Mouse (Mus musculus): ENCODE results near the gene Cox6b2.
"Not testable (repeated sequence)": the region's sequence is repeated elsewhere in the genome, so short reads cannot be mapped to it uniquely, and the experiment has no call there.

Gene Cox6b2

DNA sequence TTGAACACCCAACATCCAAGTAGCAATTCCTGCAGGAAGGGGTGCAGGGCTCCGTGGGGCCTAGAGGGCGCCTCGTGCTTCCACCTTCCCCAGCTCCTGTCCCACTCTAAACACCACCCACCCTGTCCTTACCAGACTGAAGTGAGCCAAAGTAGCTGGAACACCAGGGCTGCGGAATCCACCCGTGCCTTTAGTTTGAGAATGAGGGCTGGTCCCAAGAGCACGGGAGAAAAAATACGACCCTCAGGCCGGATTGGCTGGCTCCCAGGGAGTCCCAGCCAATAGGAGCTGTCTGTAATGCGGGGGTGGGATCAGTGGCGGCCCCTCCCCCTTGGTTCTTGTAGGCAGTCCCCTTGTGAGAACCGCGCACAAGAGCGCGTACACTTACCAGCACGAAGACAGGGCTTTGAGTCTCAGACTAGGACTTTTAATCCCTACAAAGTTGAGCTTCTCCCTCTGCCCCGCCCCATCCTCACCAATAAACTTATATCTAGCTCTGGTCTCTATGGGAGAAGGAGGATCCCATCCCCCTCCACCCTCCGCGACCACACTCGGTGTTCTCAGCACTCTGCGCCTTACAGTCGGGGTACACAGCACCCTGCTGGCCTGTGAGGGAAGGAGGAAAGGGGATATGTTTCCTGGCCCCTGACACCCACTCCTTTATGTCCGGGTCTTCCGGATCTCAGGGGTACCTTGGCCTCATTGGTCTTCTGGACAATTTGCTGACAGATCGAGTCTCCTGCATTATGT, at the start of gene Cox6b2:
TSS of gene Cox6b2 (minus strand) at position 274 of the 750 bp plus-strand sequence.
- DNase-seq (ENCODE audit: low read depth, low spot score), result peak; percentile 79

DNA sequence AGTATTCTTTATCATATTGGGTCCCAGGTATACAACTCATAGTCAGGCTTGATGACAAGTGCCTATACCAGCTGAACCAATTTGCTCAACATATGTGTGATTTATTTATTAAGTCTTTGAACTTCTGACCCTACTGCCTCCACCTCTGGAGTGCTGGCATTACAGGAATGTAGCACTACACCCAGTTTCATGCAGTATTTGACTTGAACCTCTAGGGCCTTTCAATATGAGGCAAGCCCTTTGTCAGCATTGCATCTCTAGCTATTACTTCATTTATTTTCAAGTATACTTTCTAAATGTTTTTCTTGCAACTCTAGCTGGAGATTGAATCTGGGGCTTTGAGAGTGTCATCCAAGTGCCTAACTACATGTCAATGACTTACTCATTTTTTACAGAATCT, 49.4 kb upstream of the Cox6b2 start:
- no peak for DNase-seq (ENCODE audit: low read depth, low spot score)

DNA sequence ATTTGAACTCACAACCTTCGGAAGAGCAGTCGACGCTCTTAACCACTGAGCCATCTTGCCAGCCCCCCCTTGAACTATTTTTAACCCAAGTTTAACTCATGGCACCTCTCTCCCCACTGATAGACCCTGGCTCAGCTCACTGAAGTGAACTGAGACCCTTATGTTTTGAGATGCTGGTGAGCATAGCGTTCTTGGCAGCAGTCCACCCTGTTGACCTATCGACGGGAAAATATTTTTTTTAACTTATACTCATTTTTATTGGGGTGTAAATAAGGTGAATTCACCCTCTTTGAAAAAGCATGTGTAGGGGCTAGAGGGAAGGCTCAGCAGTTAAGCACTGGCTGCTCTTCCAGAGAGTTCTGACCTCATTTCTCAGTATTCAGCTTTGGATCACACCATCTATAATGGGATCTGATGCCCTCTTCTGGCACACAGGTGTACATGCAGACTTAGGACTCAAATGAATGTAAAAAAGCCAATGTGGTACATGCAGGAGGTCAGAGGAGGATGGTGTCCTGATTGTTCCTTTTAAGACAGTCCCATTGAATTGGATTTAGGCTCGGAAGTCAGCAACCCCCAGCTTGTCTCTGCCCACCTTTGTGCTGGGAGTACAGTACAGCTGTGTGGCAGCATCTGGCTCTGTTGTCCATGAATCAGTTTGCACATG, 43.0 kb upstream of the Cox6b2 start:
- DNase-seq (ENCODE audit: low read depth, low spot score), result peak; percentile 68

DNA sequence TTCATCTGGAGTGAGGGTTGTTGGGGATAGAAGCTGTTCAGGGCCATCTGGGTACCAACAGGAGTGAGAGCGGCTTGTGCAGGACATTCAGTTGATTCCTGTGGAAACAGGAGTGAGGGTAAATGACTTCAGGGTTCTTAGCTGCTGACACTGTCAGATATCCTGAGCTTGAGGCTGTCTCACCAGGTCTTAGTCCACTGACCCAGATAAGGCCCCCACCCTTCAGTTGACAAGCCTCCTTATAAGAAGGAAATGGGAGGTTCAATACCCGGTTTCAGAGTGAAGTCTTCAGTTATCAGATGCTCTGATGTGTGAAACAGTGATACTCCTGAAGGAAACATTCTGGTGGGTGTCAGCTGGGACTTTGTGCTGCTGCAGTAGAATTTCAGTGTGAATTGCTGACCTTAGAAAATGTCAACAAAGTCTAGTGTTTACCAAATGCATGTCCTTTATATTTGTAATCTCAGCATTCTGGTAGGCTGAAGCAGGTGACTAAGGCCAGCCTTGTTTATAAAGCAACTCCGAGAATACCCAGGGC, 41.8 kb upstream of the Cox6b2 start:
- no peak for DNase-seq (ENCODE audit: low read depth, low spot score)

DNA sequence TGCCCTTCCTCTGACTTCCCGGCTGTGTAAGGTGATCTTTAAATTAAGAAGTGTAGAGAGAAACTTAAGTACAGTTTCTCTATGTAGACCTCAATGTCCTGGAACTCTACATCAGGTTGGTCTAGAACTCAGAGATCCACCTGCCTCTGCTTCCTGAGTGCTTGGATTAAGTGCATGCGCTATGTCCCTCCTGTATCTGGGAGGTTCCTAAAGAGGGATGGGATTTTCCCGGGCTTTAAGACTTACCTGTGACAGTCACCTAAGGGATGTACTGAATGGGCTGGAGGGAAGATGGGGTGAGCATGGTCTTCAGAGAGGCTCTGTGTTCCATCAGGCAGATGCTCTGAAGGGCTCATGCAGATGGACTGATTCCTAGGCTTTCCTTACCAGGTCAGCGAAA, 40.8 kb upstream of the Cox6b2 start:
- no peak for DNase-seq (ENCODE audit: low read depth, low spot score)

DNA sequence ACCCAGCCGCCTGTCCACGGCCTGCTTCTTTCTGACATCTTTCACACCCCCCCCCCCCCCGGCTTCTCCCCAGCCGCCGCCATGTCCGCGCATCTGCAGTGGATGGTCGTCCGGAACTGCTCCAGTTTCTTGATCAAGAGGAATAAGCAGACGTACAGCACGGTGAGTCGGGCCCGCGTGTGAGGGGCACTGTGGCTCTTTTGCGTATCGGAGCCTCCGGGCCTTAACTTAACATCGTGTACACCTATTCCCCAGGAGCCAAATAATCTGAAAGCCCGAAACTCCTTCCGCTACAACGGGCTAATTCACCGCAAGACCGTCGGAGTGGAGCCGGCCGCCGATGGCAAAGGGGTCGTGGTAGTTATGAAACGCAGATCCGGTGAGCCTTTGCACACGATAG, 40.4 kb upstream of the Cox6b2 start:
- not testable (repeated sequence) for DNase-seq (ENCODE audit: low read depth, low spot score)

DNA sequence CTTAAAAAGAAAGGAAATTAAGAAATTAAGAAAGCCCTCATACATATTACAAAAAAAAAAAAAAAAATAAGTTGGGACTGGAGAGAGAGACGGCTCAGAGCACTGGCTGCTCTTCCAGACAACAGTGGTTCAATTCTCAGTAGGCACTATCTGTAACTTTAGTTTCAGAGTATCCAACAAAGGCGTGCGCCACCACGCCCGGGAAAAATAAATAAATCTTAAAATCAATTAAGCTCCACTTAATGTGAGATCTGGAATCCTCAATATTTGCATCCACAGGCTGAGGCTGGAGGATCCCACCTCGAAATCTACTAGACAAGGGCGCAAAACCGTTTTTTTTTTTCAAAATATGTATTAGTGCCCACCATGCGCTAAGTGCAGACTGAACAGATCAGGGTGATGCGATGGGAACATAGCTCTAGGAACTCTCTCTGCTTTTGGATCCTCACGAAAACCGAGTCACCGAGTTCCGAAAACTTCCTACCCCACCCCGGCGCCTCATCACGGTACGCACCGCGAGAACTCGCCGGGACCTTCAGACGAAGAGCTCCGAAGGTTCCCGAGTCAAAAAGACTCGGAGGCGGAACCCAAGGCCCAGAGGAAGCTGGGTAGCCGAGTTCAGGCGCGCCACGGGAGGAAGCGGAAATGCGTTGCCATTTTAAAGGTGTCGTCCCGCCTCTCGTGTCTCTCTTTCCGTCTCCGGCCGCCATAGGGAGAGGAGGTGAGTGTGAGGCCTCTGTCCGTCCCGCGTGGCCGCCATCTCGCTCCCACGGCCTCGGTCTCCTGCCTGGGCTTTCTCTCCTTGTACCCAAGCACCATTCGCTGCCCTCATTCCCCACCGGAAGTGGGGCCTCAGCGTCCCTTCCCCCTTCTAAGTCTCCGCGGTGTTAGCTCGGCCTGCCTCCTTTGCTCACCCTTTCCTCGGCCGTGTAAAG, 39.7 kb upstream of the Cox6b2 start, which contains the start of gene Rpl28:
TSS of gene Rpl28 (plus strand) at position 597 of the 935 bp plus-strand sequence.
- DNase-seq (ENCODE audit: low read depth, low spot score), result peak; percentile 97

DNA sequence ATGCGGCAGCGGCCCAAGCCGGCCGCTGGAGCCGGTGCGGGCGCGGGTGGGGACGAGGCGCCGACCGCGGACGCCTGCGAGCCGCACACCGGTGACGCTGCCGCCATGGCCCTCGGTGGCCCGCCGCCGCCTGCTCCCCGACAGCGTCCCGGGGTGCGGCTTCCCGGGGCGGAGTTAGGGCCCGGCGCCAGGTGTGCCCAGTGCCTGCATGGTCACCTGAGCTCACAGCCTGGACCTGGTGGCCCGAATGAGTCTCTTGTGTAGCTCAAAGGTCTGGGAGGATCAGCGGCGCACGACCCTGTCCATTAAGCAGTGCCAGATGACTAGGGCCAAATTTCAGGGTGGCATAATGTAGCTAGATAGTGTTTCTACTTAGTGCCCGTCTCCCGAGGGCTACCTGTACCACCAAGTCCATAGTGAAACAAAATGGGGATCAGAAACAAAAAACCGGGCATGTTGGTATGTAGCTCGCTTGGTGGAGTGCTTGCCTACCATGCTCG, 36.6 kb upstream of the Cox6b2 start, which contains the start of gene Tmem238:
TSS of gene Tmem238 (minus strand) at position 221 of the 500 bp plus-strand sequence.
- peak; percentile 58 for DNase-seq (ENCODE audit: low read depth, low spot score)

DNA sequence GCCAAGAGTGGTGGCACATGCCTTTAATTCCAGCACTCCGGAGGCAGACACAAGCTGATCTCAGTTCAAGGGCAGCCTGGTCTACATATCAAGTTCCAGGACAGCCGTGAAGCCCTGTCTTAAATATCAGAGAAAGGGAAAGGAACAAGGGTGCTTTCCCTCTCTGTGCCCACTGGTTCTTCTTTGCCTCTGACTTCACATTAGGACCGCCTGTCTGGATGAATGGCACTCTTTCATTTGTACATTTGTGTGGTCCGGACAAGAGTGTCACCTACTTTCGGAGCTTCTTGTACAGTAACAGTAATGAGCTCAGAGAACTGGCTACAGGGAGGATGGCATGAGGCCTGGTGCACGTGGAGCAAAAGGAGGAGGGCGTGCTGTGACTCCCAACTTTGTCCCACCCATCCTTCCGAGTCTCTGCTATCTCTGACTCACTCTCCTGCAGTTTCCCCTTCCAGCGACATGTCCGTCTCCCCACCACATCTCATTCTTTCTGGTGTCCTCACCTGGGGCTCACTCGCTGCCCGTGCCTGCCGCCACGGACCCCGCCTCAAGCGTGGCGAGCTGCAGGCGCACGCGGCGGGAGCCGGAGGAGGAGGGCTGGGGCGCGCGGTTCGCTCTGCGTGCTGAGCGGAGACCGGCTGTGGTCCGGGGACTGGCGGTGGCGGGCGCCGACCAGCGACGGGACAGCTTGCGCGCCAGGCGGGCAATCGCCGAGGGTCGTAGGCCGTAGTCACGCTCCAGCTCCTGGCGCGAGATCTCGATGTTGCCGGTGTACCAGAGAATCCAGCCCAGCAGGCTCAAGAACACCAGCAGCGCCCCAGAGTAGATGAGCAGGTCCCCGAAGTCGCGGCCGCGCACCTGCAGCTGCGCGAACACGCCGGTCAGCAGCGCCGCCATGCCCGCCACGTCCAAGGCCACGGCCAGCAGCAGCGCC, 35.9 kb upstream of the Cox6b2 start:
- peak; percentile 63 for DNase-seq (ENCODE audit: low read depth, low spot score)

DNA sequence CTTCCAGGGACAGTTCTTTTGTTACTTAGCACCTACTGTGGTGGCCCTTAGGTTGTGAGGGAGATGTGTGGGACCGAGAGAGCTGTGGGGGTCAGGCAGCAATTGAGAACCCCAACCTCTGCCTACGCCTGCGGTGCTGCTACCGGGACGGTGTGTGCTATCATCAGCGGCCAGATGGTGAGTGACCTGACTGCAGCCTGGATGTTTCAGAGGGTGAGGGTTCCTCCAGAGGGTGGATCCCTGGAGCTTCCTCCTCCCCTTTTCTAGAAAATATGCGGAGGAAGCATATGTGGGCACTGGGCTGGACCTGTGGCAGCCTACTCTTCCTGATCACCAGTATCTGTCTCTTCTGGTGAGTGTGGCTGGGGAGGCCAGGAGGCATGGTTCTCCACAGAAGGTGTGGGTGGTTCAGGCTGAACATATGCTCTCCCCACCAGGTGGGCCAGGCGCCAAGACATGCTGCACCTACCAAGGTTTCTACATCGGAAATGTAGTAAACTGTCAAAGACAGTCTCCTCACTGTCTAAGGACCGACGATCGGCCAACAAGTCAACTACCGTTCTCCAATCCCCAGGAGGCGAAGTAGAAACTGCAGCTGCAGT, 30.9 kb upstream of the Cox6b2 start:
- DNase-seq (ENCODE audit: low read depth, low spot score), result no peak

DNA sequence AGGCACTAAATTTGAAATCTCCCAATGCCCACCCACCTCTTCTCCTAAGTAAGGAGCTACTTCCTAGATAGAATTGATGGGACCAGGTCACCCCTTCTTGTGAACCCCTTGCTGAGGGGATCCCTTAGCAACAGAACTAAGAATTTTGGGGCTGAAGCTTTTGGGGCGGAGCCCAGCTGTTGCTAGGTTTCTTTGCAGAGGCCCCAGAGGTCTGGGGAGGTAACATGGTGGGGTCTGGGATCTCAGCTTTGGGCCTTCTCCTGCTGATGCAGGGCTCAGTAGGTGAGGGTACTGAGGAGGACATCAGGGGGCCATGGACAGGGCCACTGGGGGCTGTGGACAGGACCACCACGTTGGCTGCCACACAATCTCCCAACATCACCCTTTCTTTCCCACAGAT, 29.9 kb upstream of the Cox6b2 start, which contains the start of the genes Il11 and Tmem190:
TSS of gene Il11 (minus strand) at position 101 of the 400 bp plus-strand sequence.
TSS of gene Tmem190 (plus strand) at position 179 of the 400 bp plus-strand sequence.
- DNase-seq (ENCODE audit: low read depth, low spot score), result no peak

DNA sequence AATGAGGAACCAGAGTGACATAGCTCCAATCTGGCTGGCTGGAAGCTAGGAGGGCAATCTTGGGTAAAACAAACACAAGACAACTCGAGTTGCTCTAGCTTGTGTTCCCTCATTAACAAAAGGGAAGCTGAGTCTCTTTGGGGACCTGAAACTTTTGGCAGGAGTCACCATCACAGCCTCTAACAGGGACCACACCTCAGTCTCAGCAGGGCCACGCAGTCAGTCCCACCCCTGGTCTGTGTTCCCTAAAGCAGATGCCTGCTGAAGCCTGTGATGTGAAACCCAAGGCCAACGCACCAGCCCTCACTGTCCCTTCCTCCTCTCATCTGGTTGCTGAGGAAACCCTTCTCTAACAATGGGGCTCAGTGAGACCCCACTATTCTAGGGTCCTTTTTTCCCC, 29.2 kb upstream of the Cox6b2 start:
- DNase-seq (ENCODE audit: low read depth, low spot score), result no peak

DNA sequence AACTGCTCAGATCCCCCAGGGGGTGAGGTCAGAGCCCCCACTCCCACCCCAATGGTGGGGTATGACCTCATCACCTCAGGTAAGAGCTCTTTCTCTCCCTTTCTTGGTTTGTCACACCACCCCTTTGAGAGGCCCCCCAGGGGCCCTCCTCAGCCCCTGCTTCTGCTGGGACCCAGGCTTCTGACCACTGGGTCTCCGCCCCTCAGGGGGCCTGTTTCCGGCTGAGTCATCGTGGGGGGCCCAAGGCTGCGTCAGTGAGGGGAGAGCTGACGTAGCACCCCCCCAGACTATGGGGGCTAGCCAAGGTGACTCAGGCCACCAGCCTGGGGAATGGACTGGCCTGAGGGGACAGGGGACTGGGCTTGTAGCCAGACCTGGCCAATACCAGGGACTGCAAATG, 27.0 kb upstream of the Cox6b2 start:
- DNase-seq (ENCODE audit: low read depth, low spot score), result no peak

DNA sequence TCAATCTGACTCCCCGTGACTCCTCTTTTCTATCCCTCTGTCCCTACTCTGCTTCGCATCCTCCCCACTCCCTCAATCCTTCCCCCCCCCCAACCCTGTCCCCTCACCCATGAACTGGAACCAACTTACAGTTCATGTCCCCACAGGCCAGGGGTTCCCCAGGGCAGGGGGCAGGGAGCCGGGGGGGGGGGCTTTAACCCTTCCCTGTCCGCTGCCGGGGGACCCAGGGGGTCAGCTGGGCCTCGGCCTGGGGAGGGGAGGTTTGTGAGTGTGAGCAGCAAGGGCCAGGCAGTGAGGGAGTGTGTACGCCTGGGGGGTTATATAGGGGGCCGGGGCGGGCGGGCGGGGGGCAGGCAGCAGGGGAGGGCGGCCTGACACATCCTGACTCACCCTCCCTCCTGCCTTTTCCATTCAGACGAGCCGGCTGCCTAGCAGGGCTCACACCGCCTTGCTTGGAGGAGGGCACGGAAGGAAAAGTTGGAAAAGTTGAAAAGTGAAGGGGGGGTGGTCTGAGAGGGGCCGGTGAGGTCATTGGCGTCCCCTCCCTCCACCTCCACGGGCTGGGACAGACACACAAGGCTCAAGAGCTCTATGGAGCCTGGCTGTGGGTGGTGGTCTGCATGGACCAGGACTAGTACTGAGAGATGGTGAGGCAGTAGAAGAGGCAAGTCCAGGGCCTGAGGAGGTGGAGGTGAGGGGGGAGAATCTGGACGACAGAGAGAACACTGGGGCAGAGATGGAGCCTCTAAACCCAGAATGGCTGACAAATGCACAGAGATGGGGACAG, 25.1 kb upstream of the Cox6b2 start:
- no peak for DNase-seq (ENCODE audit: low read depth, low spot score)

DNA sequence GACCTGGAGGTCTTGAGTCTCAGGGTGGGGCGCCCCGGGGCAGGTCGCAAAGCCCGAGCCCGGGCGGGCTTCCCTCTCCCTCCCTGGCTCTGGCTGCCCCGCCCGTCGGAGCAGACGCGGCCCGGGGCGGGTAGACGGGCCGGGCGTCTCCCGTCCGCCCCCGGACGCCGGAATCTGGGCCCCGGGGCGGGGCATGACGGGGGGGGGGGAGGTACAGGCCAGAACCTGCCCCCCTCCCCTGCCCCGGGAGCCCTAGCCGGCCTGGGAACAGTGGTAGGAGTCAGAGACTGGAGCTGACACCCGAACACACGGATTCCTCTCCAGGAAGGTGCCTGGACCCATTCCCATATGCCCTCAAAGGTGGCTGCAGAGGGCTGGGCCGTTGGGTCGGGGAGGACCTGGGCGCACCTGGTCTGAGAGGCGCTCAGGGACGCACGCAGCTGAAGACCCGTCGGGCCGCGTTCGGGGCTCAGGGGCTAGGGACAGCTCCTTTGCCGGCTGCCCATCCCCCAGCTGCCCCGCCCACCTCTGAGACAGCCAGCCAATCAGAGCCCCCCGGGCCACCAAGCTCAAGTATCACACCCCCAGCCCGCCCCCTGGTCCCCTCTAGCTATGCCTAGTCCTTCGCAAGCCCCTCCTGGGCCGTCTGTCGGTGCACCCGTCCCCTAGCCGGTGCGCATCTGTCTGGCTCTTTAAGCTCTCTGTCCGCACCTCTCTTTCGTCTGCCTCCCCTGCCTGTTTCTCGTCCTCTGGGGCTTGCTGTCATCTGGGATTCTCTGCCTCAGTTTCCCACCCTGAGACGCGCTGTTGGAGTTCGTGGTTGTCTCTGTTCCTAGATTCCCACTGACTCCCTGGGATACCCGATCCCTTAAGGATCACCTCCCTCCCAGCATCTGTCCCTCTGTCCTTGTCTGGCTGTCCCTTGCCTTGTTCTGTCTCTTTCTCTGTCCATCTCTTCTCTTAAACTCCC, 24.3 kb upstream of the Cox6b2 start:
- DNase-seq (ENCODE audit: low read depth, low spot score), result peak; percentile 69

DNA sequence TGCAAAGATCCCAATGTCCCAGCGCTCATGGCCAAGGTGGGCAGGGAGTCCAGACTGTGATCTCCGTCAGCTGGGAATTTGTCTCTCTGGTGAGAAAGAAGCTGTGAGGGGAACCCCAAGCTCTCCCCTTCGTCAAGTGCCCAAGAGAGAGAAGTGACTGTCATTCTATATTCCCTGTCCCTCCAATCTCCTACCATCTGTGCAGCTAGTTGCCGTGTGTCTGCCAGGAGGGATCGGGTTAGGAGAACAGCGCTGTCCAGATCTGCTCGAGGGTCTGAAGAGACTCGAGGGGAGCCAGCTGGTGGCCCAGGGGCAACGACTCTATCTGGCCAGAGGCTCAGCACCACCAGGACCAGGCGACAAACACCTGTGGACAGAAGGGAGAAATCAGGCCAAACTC, 23.2 kb upstream of the Cox6b2 start:
- DNase-seq (ENCODE audit: low read depth, low spot score), result no peak

DNA sequence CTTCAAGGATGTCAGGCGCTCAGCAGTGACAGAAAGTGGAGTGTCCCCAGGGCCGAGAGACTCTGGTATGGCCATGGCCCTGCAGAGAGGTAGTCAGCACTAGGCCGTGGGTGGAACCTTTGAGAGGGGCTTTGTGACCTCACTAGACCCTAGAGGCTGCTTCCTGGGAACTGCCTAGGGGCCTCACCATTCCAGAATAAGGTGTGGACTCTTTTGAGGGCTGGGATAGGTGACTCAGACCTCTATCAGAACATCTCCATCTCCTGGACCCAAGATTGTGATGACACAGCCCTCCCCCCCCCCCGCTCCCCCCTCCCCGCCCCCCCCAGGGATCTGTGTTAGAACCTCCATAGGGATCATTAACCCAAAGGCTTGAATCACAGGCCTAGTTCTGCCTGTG, 18.3 kb upstream of the Cox6b2 start, which contains the start of gene Fam71e2:
TSS of gene Fam71e2 (minus strand) at position 101 of the 400 bp plus-strand sequence.
- no peak for DNase-seq (ENCODE audit: low read depth, low spot score)
